Mouse (Mus musculus) testis, adult 2 months (tissue): Measurements from ENCODE around the gene Ldlrad3.

Source experiments
- CTCF ChIP-seq: fragments of 200-500 bp; IDR thresholded peaks from 2 replicates; pipeline ENCODE4 v1.5.1; 2012; ENCODE audit warnings: low read depth, mild to moderate bottlenecking, inconsistent platforms, low read length, moderate library complexity; ENCODE audit not compliant: control insufficient read depth, insufficient read depth, insufficient replicate concordance
- POLR2A ChIP-seq: fragments of 200-500 bp; IDR thresholded peaks from 2 replicates; pipeline ENCODE4 v1.6.1; 2012; ENCODE audit warnings: low read depth, mild to moderate bottlenecking, inconsistent platforms, low read length, moderate library complexity; ENCODE audit not compliant: control insufficient read depth

- TF ChIP-seq POLR2A (no peak), CTCF (no peak)
Observed at GRCm38 (mm10) chr2:101961391-101961790, 224.8 kb downstream of the Ldlrad3 start.
